Mouse (Mus musculus): ENCODE results near the gene Gas6.

Gas6 gene

GRCm38 (mm10) chr8:13461085-13461765, 33.1 kb downstream of the Gas6 start:
- no peak for DNase-seq

GRCm38 (mm10) chr8:13459431-13459830, 34.9 kb downstream of the Gas6 start:
- DNase-seq = no peak

GRCm38 (mm10) chr8:13455295-13455694, 39.0 kb downstream of the Gas6 start:
- peak in 1 of 2 experiments; percentile 62 for DNase-seq

GRCm38 (mm10) chr8:13454341-13455113, 39.8 kb downstream of the Gas6 start:
- no peak for DNase-seq

GRCm38 (mm10) chr8:13451747-13452277, 42.5 kb downstream of the Gas6 start:
- no peak for DNase-seq

GRCm38 (mm10) chr8:13448145-13448544, 46.1 kb downstream of the Gas6 start:
- DNase-seq = no peak

- DNase-seq = no peak
Observed at GRCm38 (mm10) chr8:13446456-13446855, 47.8 kb downstream of the Gas6 start.

GRCm38 (mm10) chr8:13442152-13442551, 52.1 kb downstream of the Gas6 start:
- DNase-seq = no peak

GRCm38 (mm10) chr8:13437531-13437930, 56.8 kb downstream of the Gas6 start:
- no peak for DNase-seq

- DNase-seq = no peak
Observed at GRCm38 (mm10) chr8:13436052-13436451, 58.2 kb downstream of the Gas6 start.

GRCm38 (mm10) chr8:13434889-13435288, 59.4 kb downstream of the Gas6 start, which contains the start of gene Tmem255b:
Gene Tmem255b, plus strand, starts transcription at chr8:13435189.
- no peak for DNase-seq

- DNase-seq = no peak
Observed at GRCm38 (mm10) chr8:13433130-13433529, 61.2 kb downstream of the Gas6 start.

- DNase-seq = no peak
Observed at GRCm38 (mm10) chr8:13430866-13431265, 63.4 kb downstream of the Gas6 start.

GRCm38 (mm10) chr8:13430412-13430811, 63.9 kb downstream of the Gas6 start:
- peak; percentile 24 to 38 for DNase-seq

- DNase-seq = no peak
Observed at GRCm38 (mm10) chr8:13428156-13428555, 66.1 kb downstream of the Gas6 start.

- DNase-seq = no peak
Observed at GRCm38 (mm10) chr8:13427351-13427750, 66.9 kb downstream of the Gas6 start.

GRCm38 (mm10) chr8:13420970-13421369, 73.3 kb downstream of the Gas6 start:
- DNase-seq = peak; percentile 25 to 32

- DNase-seq = no peak
Observed at GRCm38 (mm10) chr8:13419111-13419639, 75.1 kb downstream of the Gas6 start.

GRCm38 (mm10) chr8:13415879-13416278, 78.4 kb downstream of the Gas6 start:
- DNase-seq = peak; percentile 18

All from cerebellum, postnatal 14 days (tissue).